Comparison of ENCODE assay signal across 8 mouse cellular contexts in the genomic region with DNA sequence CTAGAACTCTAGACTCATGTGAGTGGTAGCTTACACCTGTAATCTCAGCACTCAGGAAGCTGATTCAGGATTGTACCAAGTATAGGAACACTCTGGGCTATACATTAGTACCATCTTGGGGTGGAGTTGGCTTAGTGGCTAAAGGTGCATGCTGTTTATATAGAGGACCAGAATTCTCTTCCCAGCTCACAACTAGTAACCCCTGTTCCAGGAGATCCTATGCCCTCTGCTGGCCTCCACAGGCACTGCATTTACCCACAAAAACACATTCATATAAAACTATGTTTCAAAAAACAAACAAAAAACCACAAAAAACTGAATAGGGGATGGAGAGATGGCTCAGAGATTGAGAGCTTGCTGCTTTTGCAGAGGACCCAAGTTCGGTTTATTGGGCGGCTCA. TPM values are rescaled to one million over a fixed set of nuclear protein-coding genes. Genes with fewer than 3 reads are reported as not detected.
DNase-seq lines count a peak whose midpoint lies in the region; ATAC-seq and TF ChIP-seq lines count a peak whose summit lies in the region.

No protein-coding gene starts in this region.

- WGBS in midbrain, embryonic 10.5 days, result 41% methylated on average over 2 of the region's 2 CpGs
- 36% methylated on average over 2 of the region's 2 CpGs for WGBS in midbrain, embryonic 15.5 days
- WGBS in bone marrow, adult 2 months, result 46% methylated on average over 2 of the region's 2 CpGs
- WGBS in liver, postnatal 0 days (ENCODE audit: insufficient replicate concordance), result 41% methylated on average over 2 of the region's 2 CpGs
- 59% methylated on average over 2 of the region's 2 CpGs for WGBS in thymus, adult 2 months

- no peaks in the 10 kb centered on the region for H3K4me1 ChIP-seq in midbrain, embryonic 10.5 days
- H3K4me1 ChIP-seq in midbrain, embryonic 15.5 days, result no peaks in the 10 kb centered on the region
- no peaks in the 10 kb centered on the region for H3K4me1 ChIP-seq in bone marrow, adult 2 months (ENCODE audit: control insufficient read depth, insufficient read depth, low read length)
- no peaks in the 10 kb centered on the region for H3K4me1 ChIP-seq in liver, postnatal 0 days (ENCODE audit: insufficient read depth)
- H3K4me1 ChIP-seq in thymus, adult 2 months (replicated peaks; ENCODE audit: control insufficient read depth, insufficient read depth, low read length), result peaks cover 26% of the 10 kb centered on the region

- TF ChIP-seq CTCF in bone marrow, adult 2 months (IDR thresholded peaks at IDR 0.05; ENCODE audit: control insufficient read depth, insufficient read depth, low read length), result peak; percentile 43; the same call in 1 of the 2 replicates
- peak; percentile 71 for TF ChIP-seq CTCF in liver, postnatal 0 days (IDR thresholded peaks at IDR 0.05; ENCODE audit: low read depth)
- TF ChIP-seq CTCF in thymus, adult 2 months (IDR thresholded peaks at IDR 0.05; ENCODE audit: borderline replicate concordance, control insufficient read depth, extremely low read depth, insufficient read depth, low read length, poor library complexity), result no peak

- no peaks in the 10 kb centered on the region for H3K9me3 ChIP-seq in midbrain, embryonic 10.5 days (replicated peaks)
- H3K9me3 ChIP-seq in midbrain, embryonic 15.5 days, result no peaks in the 10 kb centered on the region
- H3K9me3 ChIP-seq in liver, postnatal 0 days (ENCODE audit: low read length), result no peaks in the 10 kb centered on the region

- ATAC-seq in cerebellum, adult (ENCODE audit: insufficient number of reproducible peaks, low FRiP score, low TSS enrichment), result no peak
- ATAC-seq in midbrain, embryonic 15.5 days (replicated peaks), result no peak
- ATAC-seq in liver, postnatal 0 days, result no peak

- H3K9ac ChIP-seq in midbrain, embryonic 15.5 days, result no peak overlapping the region
- H3K9ac ChIP-seq in liver, postnatal 0 days (replicated peaks), result no peak overlapping the region

- H3K27me3 ChIP-seq in midbrain, embryonic 10.5 days (ENCODE audit: low read depth, poor library complexity, severe bottlenecking), result no peaks in the 10 kb centered on the region
- H3K27me3 ChIP-seq in midbrain, embryonic 15.5 days (replicated peaks), result no peaks in the 10 kb centered on the region
- H3K27me3 ChIP-seq in liver, postnatal 0 days (ENCODE audit: insufficient read depth, low read length), result no peaks in the 10 kb centered on the region
- no peaks in the 10 kb centered on the region for H3K27me3 ChIP-seq in thymus, adult 2 months (ENCODE audit: control insufficient read depth, insufficient read depth, low read length)

- no peak overlapping the region for H3K4me3 ChIP-seq in midbrain, embryonic 10.5 days
- H3K4me3 ChIP-seq in midbrain, embryonic 15.5 days, result no peak overlapping the region
- H3K4me3 ChIP-seq in bone marrow, adult 2 months (replicated peaks; ENCODE audit: control insufficient read depth, low read depth, low read length), result no peak overlapping the region
- no peak overlapping the region for H3K4me3 ChIP-seq in liver, postnatal 0 days (ENCODE audit: low read depth, low read length)
- no peak overlapping the region for H3K4me3 ChIP-seq in thymus, adult 2 months (ENCODE audit: control insufficient read depth, insufficient read depth, low read length)

- no peak for TF ChIP-seq EP300 in liver, postnatal 0 days (IDR thresholded peaks at IDR 0.05; ENCODE audit: low read depth)

- no peak overlapping the region for H3K4me2 ChIP-seq in midbrain, embryonic 15.5 days
- H3K4me2 ChIP-seq in liver, postnatal 0 days (ENCODE audit: low read depth, low read length), result no peak overlapping the region

- H3K36me3 ChIP-seq in midbrain, embryonic 10.5 days, result peaks cover 34% of the 10 kb centered on the region
- peaks cover 26% of the 10 kb centered on the region for H3K36me3 ChIP-seq in midbrain, embryonic 15.5 days (replicated peaks)
- peaks cover 18% of the 10 kb centered on the region for H3K36me3 ChIP-seq in liver, postnatal 0 days (replicated peaks; ENCODE audit: insufficient read depth, low read length)
- H3K36me3 ChIP-seq in thymus, adult 2 months (ENCODE audit: control insufficient read depth, insufficient read depth, low read length), result peaks cover 19% of the 10 kb centered on the region

- TF ChIP-seq POLR2A in bone marrow, adult 2 months (IDR thresholded peaks at IDR 0.05; ENCODE audit: borderline replicate concordance, control insufficient read depth, low read depth, low read length), result no peak
- TF ChIP-seq POLR2A in thymus, adult 2 months (IDR thresholded peaks at IDR 0.05; ENCODE audit: control insufficient read depth, extremely low read depth, insufficient read depth, low read length, poor library complexity), result no peak

- no peak overlapping the region for H3K27ac ChIP-seq in midbrain, embryonic 10.5 days (replicated peaks)
- no peak overlapping the region for H3K27ac ChIP-seq in midbrain, embryonic 15.5 days
- no peak overlapping the region for H3K27ac ChIP-seq in bone marrow, adult 2 months (ENCODE audit: control insufficient read depth, insufficient read depth, low read depth, low read length, poor library complexity)
- no peak overlapping the region for H3K27ac ChIP-seq in liver, postnatal 0 days (ENCODE audit: low read depth)
- peak overlapping the region; percentile 35; the same call in 1 of the 2 replicates for H3K27ac ChIP-seq in thymus, adult 2 months (ENCODE audit: control insufficient read depth, insufficient read depth, low read length)

- DNase-seq in cerebellum, adult 18-20 months, result peak; percentile 48 to 59
- DNase-seq in midbrain, embryonic 10.5 days (ENCODE audit: low spot score), result peak; percentile 42
- DNase-seq in forelimb bud, embryonic 11.5 days (ENCODE audit: low read depth, low spot score), result peak; percentile 46
- peak; percentile 48 for DNase-seq in liver, postnatal 0 days
- peak; percentile 63 for DNase-seq in thymus, adult 2 months

RNA-seq across cellular contexts. Expression of a gene that starts 15.8 kb away (rescaled TPM):
- polyA plus RNA-seq in midbrain, embryonic 10.5 days (2016; fragmentation: Nextera tagmentation; extraction: Ambion mirVana), result 0.32 and 0.74 TPM in 2 replicates
- polyA plus RNA-seq in midbrain, embryonic 15.5 days (2015; fragmentation: Nextera tagmentation; extraction: Ambion mirVana), result 5.8 and 7.2 TPM in 2 replicates
- polyA plus RNA-seq in bone marrow, adult 2 months (2011; ENCODE audit: insufficient read depth, insufficient read length, low replicate concordance, missing spikeins), result not detected in 2 replicates
- 0.07 and 0.11 TPM in 2 replicates for polyA plus RNA-seq in liver, postnatal 0 days (2015; fragmentation: Nextera tagmentation; extraction: Ambion mirVana)
- polyA plus RNA-seq in thymus, adult 2 months (2012; rRNA removed), result 0.17 and 0.28 TPM in 2 replicates

RNA-seq across cellular contexts. Expression of a gene that starts 40.8 kb away (rescaled TPM):
- 54.5 and 64.7 TPM in 2 replicates for polyA plus RNA-seq in midbrain, embryonic 10.5 days (2016; fragmentation: Nextera tagmentation; extraction: Ambion mirVana)
- polyA plus RNA-seq in midbrain, embryonic 15.5 days (2015; fragmentation: Nextera tagmentation; extraction: Ambion mirVana), result 63.6 and 74.4 TPM in 2 replicates
- polyA plus RNA-seq in bone marrow, adult 2 months (2011; ENCODE audit: insufficient read depth, insufficient read length, low replicate concordance, missing spikeins), result 21.7 and 45.2 TPM in 2 replicates
- polyA plus RNA-seq in liver, postnatal 0 days (2015; fragmentation: Nextera tagmentation; extraction: Ambion mirVana), result 38.7 and 43.0 TPM in 2 replicates
- 225 and 228 TPM in 2 replicates for polyA plus RNA-seq in thymus, adult 2 months (2012; rRNA removed)
